Mouse (Mus musculus): ENCODE data around the gene Spns1.

DNA sequence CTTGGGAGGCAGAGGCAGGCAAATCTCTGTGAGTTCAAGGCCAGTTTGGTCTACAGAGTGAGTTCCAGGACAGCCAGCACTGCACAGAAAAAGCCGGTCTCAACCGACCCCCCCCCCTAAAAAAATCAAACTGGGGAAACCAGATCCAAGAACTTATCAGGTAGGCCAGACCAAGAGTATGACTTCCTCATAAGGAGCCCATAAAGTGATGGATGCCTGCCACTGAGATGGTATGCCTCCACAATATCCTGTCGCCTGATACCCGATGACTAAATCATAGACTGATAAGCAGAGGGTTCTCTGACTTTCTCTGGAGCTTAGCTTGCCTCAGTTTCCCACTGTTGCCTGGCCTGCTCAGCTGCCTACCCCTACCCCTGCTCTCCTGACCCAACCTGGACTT is 20.6 kb upstream of the Spns1 start:
- TF ChIP-seq EP300 (IDR thresholded peaks at IDR 0.05; ENCODE audit: low read depth), result no peak
- no peak for TF ChIP-seq CTCF (IDR thresholded peaks at IDR 0.05; ENCODE audit: low read depth)

Measured in liver, embryonic 14.5 days (tissue).